Mouse (Mus musculus): ENCODE measurements around the gene Gm14214. TPM values are rescaled to one million over a fixed set of nuclear protein-coding genes. Genes with fewer than 3 reads are reported as not detected.

Gm14214 gene
- polyA plus RNA-seq (2017; shearing (Covaris generic)), result not detected

GRCm38 (mm10) chr2:154769930-154770329 lies at the start of gene Gm14214:
Gm14214 (minus strand) TSS chr2:154770030.

GRCm38 (mm10) chr2:154790656-154791483 lies 21.0 kb upstream of the Gm14214 start, which contains the start of the genes Raly and a:
Raly (plus strand) TSS chr2:154791096.
a (plus strand) TSS chr2:154791402.

Other genes starting within 250 kb of the Gm14214 start
- gene 1700003F12Rik, start 222.9 kb downstream of the Gm14214 start, polyA plus RNA-seq (2017; shearing (Covaris generic)), result not detected
- gene Actl10, start 218.3 kb downstream of the Gm14214 start, polyA plus RNA-seq (2017; shearing (Covaris generic)), result not detected
- 1.1 TPM for gene Necab3, start 211.1 kb downstream of the Gm14214 start, polyA plus RNA-seq (2017; shearing (Covaris generic))
- 1.9 TPM for gene E2f1, start 200.1 kb downstream of the Gm14214 start, polyA plus RNA-seq (2017; shearing (Covaris generic))
- gene Pxmp4, start 166.3 kb downstream of the Gm14214 start, polyA plus RNA-seq (2017; shearing (Covaris generic)), result 25.2 TPM
- 0.56 TPM for gene Zfp341, start 156.7 kb downstream of the Gm14214 start, polyA plus RNA-seq (2017; shearing (Covaris generic))
- gene 4930519P11Rik, start 156.6 kb downstream of the Gm14214 start, polyA plus RNA-seq (2017; shearing (Covaris generic)), result not detected
- 5.4 TPM for gene Chmp4b, start 118.3 kb downstream of the Gm14214 start, polyA plus RNA-seq (2017; shearing (Covaris generic))
- gene Raly, start 21.1 kb upstream of the Gm14214 start, polyA plus RNA-seq (2017; shearing (Covaris generic)), result 25.4 TPM
- gene a, start 21.4 kb upstream of the Gm14214 start, polyA plus RNA-seq (2017; shearing (Covaris generic)), result not detected
- 56.9 TPM for gene Eif2s2, start 122.9 kb upstream of the Gm14214 start, polyA plus RNA-seq (2017; shearing (Covaris generic))
- gene Gm14226, start 248.2 kb upstream of the Gm14214 start, polyA plus RNA-seq (2017; shearing (Covaris generic)), result 0.09 TPM

All from activated CD4-positive, CD25-positive, alpha-beta regulatory T cell, adult 9 weeks (primary cell).